In the genomic region with DNA sequence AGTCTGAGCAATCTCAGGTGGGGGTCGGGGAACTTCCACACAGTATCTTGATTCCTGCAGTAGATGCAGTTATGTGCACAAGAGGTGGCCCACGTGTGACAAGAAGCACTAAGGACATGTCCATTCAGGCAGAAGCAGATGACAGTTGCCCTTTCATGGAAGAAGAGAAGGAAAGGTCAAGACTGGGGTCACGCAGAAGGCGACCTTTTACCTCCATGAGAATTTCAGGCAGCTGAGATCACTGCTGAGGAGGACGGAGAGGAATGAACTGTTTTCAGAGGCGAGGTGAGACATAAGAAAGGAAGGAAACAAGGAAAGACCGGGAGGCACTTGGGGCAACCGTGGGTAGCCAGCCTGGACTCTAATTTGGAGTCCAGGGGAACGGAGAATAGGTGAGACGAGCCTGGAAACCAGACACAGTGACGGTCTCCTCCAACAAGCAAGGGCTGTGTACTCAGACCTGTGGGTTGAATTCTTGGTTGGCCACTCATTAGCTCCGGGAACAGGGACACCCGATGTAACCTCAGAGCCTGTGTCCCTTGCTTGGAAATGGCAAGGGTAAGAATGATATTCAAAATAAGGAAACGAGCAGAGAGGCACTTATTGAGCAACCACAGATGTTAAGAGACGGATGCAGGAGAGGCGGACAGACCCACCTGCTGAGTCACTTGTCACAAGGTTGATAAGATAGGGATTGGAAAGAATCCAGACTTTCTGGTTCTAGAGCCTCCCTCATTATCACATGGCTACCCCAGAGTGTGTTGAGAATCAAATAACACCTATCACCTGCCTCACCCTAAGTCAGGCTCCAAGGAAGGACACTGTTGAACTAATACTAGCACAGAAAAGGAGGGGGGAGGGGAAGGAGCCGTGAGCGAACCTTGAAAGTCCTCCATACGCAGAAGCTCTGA, we compare ENCODE assay signal across 12 mouse cellular contexts.
A peak's percentile ranks its signal among the peaks of the same experiment; 100 is the strongest.
DNase-seq lines count a peak whose midpoint lies in the region; ATAC-seq and TF ChIP-seq lines count a peak whose summit lies in the region.
"Had no signal": no experiment of that assay in that cellular context is flagged by ENCODE, and none has a peak within 500 bp of the region (broad histone marks: within the 10 kb centered on the region; RNA-seq: fewer than 3 reads in every experiment).

No protein-coding gene starts in this region.

- 19% methylated on average over 19 of the region's 19 CpGs for WGBS in heart, embryonic 12.5 days
- 64% methylated on average over 19 of the region's 19 CpGs for WGBS in cerebellum, adult 2 months

- no peak for TF ChIP-seq POLR2A in cerebellum, adult 2 months (IDR thresholded peaks at IDR 0.05; ENCODE audit: borderline replicate concordance, insufficient read depth, low read length)

- no peak overlapping the region for H3K4me3 ChIP-seq in heart, embryonic 12.5 days
- H3K4me3 ChIP-seq in left cerebral cortex, adult 2 months, result no peak overlapping the region
- H3K4me3 ChIP-seq in cerebellum, adult 2 months (replicated peaks; ENCODE audit: insufficient read depth, low read depth, low read length), result no peak overlapping the region
- H3K4me3 ChIP-seq: embryonic facial prominence, embryonic 12.5 days; neural tube, embryonic 12.5 days had no signal

- no peak for TF ChIP-seq CTCF in left cerebral cortex, adult 2 months (IDR thresholded peaks at IDR 0.05)
- TF ChIP-seq CTCF in cerebellum, adult 2 months (IDR thresholded peaks at IDR 0.05; ENCODE audit: borderline replicate concordance, insufficient read depth, low read depth, low read length), result no peak

- H3K4me2 ChIP-seq in heart, embryonic 12.5 days, result peak overlapping the region; percentile 27; the same call in 1 of the 2 replicates
- H3K4me2 ChIP-seq: embryonic facial prominence, embryonic 12.5 days; neural tube, embryonic 12.5 days had no signal

- no peaks in the 10 kb centered on the region for H3K36me3 ChIP-seq in heart, embryonic 12.5 days
- H3K36me3 ChIP-seq: embryonic facial prominence, embryonic 12.5 days; neural tube, embryonic 12.5 days had no signal

- no peak overlapping the region for H3K27ac ChIP-seq in heart, embryonic 12.5 days (ENCODE audit: poor library complexity, severe bottlenecking)
- no peak overlapping the region for H3K27ac ChIP-seq in left cerebral cortex, adult 2 months
- no peak overlapping the region for H3K27ac ChIP-seq in cerebellum, adult 2 months (ENCODE audit: insufficient read depth, low read length)
- H3K27ac ChIP-seq: embryonic facial prominence, embryonic 12.5 days; macrophage; neural tube, embryonic 12.5 days had no signal

- H3K4me1 ChIP-seq in heart, embryonic 12.5 days (replicated peaks), result peaks cover 38% of the 10 kb centered on the region
- H3K4me1 ChIP-seq in cerebellum, adult 2 months (ENCODE audit: control insufficient read depth, insufficient read depth, low read length), result no peaks in the 10 kb centered on the region
- H3K4me1 ChIP-seq: neural tube, embryonic 12.5 days had no signal

- no peak overlapping the region for H3K9ac ChIP-seq in heart, embryonic 12.5 days
- H3K9ac ChIP-seq: embryonic facial prominence, embryonic 12.5 days; neural tube, embryonic 12.5 days had no signal

- no peaks in the 10 kb centered on the region for H3K9me3 ChIP-seq in heart, embryonic 12.5 days (replicated peaks)
- H3K9me3 ChIP-seq: embryonic facial prominence, embryonic 12.5 days; neural tube, embryonic 12.5 days had no signal

- intact Hi-C loops in heart, postnatal 14 days (cut with DNase I), result loop anchor here (5.0 kb wide), 1 partner anchor 121 kb away; no protein-coding TSS in a partner anchor
- intact Hi-C loops in left cerebral cortex, adult 2 months (cut with DNase I), result no loop called here

- DNase-seq in heart, postnatal 14 days, result no peak
- peak; percentile 16 for DNase-seq in MEL-GATA-1-ER (ENCODE audit: extremely low read depth, low read depth)
- DNase-seq in kidney, postnatal 10 days, result peak; percentile 15
- DNase-seq in retina, embryonic 14.5 days (ENCODE audit: low spot score), result peak; percentile 43
- no peak for DNase-seq in right cerebral cortex, postnatal 10 days (ENCODE audit: low spot score in 2 of 2)
- no peak for DNase-seq in left cerebral cortex, adult 2 months (ENCODE audit: extremely low spot score in 1 of 2, low spot score in 2 of 2)
- DNase-seq in cerebellum, adult 2 months, result no peak

- ATAC-seq in heart, embryonic 12.5 days (ENCODE audit: insufficient number of reproducible peaks, low FRiP score), result 0 out of 2 replicates have a peak, but pooled peaks have one; percentile 24

- H3K27me3 ChIP-seq in heart, embryonic 12.5 days (replicated peaks), result peaks cover 13% of the 10 kb centered on the region
- no peaks in the 10 kb centered on the region for H3K27me3 ChIP-seq in cerebellum, adult 2 months (ENCODE audit: control insufficient read depth, insufficient read depth, low read length)
- H3K27me3 ChIP-seq: CH12.LX; embryonic facial prominence, embryonic 12.5 days; neural tube, embryonic 12.5 days had no signal

Comparison
In these comparisons a context has a peak if more than half of its experiments do, and no peak if none do; other contexts are left out.
1. DNase-seq: peak in MEL-GATA-1-ER (single experiment), kidney, postnatal 10 days (single experiment) and retina, embryonic 14.5 days (single experiment); none in heart, postnatal 14 days (0 of 2), right cerebral cortex, postnatal 10 days (0 of 2), left cerebral cortex, adult 2 months (0 of 2) and cerebellum, adult 2 months (0 of 2).